Mouse (Mus musculus) forebrain, embryonic 10.5 days (tissue): ENCODE results near the gene Ubac2. TPM values are rescaled to one million over a fixed set of nuclear protein-coding genes. Genes with fewer than 3 reads are reported as not detected.

Experiments
- DNase-seq: peaks from one replicate; pipeline ENCODE4 v3.0.0-alpha.2; 2017; ENCODE audit warnings: low spot score; ENCODE audit errors: extremely low spot score
- H3K27ac ChIP-seq: fragments of 300-500 bp; sonication (generic); 2 replicates; pipeline ENCODE4 v1.5.1; 2016; ENCODE audit warnings: mild to moderate bottlenecking
- H3K27me3 ChIP-seq: fragments of 300-500 bp; sonication (generic); 2 replicates; pipeline ENCODE4 v1.6.1; 2016; ENCODE audit warnings: mild to moderate bottlenecking; ENCODE audit not compliant: poor library complexity, severe bottlenecking
- H3K36me3 ChIP-seq: fragments of 300-500 bp; sonication (generic); replicated peaks from 2 replicates; pipeline ENCODE4 v1.6.1; 2016; ENCODE audit warnings: mild to moderate bottlenecking, moderate library complexity
- H3K4me1 ChIP-seq: fragments of 300-500 bp; sonication (generic); 2 replicates; pipeline ENCODE4 v1.6.1; 2016
- H3K4me3 ChIP-seq: fragments of 300-500 bp; sonication (generic); 2 replicates; pipeline ENCODE4 v1.5.1; 2016; ENCODE audit warnings: mild to moderate bottlenecking, moderate library complexity
- H3K9me3 ChIP-seq: fragments of 300-500 bp; sonication (generic); 2 replicates; pipeline ENCODE4 v1.6.1; 2016; ENCODE audit warnings: mild to moderate bottlenecking, moderate library complexity
- WGBS: fragments of 180-500 bp; shearing (Covaris S2); methylation state at CpG from one replicate; pipeline ENCODE4 v1.1.7; 2016; 5-methylcytosine and 5-hydroxymethylcytosine counted together
- polyA plus RNA-seq: library from polyadenylated mRNA; unstranded; fragments of >200 nt; fragmentation: Nextera tagmentation; extraction: Ambion mirVana; gene quantifications from 2 replicates; pipeline ENCODE4 v1.2.1, GENCODE M21; 2016

The Ubac2 gene
- polyA plus RNA-seq, 1 experiment from 2014 or later = 80.7 TPM

- H3K9me3 ChIP-seq = no peaks in the 10 kb centered on the region
- no peak overlapping the region for H3K27ac ChIP-seq
- H3K4me1 ChIP-seq = no peaks in the 10 kb centered on the region
- no peak for DNase-seq
- H3K4me3 ChIP-seq = no peak overlapping the region
- 98% methylated on average over 4 of the region's 4 CpGs for WGBS
- H3K27me3 ChIP-seq = no peaks in the 10 kb centered on the region
- peaks cover 46% of the 10 kb centered on the region for H3K36me3 ChIP-seq
Measured at GRCm38 (mm10) chr14:121993616-121994015, 115.2 kb downstream of the Ubac2 start.

- no peaks in the 10 kb centered on the region for H3K9me3 ChIP-seq
Measured at GRCm38 (mm10) chr14:121994171-121994700, 115.8 kb downstream of the Ubac2 start.

GRCm38 (mm10) chr14:121994846-121995556 lies 116.6 kb downstream of the Ubac2 start:
- WGBS = 95% methylated on average over 7 of the region's 7 CpGs
- DNase-seq = no peak
- H3K27me3 ChIP-seq = no peaks in the 10 kb centered on the region
- H3K9me3 ChIP-seq = no peaks in the 10 kb centered on the region
- peaks cover 48% of the 10 kb centered on the region for H3K36me3 ChIP-seq
- no peak overlapping the region for H3K4me3 ChIP-seq
- H3K4me1 ChIP-seq = no peaks in the 10 kb centered on the region
- no peak overlapping the region for H3K27ac ChIP-seq

More at GRCm38 (mm10) chr14:121994171-121994700, 115.8 kb downstream of the Ubac2 start:
- Histone ChIP-seq H3K4me1 (no peaks in the 10 kb centered on the region), H3K4me3 (no peak overlapping the region), H3K27me3 (no peaks in the 10 kb centered on the region), H3K27ac (no peak overlapping the region), H3K36me3 (peaks cover 48% of the 10 kb centered on the region)
- no peak for DNase-seq
- WGBS = 96% methylated on average over 17 of the region's 17 CpGs

GRCm38 (mm10) chr14:121995557-121995870 lies 117.1 kb downstream of the Ubac2 start:
- Histone ChIP-seq H3K27ac (no peak overlapping the region), H3K27me3 (no peaks in the 10 kb centered on the region), H3K4me1 (no peaks in the 10 kb centered on the region), H3K4me3 (no peak overlapping the region), H3K36me3 (peaks cover 50% of the 10 kb centered on the region), H3K9me3 (no peaks in the 10 kb centered on the region)
- 84% methylated on average over 1 of the region's 1 CpGs for WGBS
- DNase-seq = no peak

DNA sequence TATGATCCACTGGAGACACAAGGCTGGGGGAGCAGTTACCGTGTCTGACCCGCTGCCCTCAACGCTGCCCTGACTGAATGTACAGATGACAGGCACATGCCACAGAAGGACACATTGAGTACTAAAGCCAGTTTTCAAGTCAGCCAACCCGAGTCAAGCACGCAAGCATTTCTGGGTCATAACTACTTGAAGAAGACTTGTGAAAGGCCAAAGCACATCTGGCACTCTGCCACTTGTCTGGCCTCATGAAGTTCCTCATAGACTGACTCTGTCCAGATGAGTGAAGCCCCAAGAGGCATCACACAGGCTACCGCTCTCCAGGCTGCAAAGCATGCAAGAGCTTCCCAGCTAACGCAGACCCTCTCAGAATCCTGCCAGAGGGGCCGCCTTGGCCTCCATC lies 118.4 kb downstream of the Ubac2 start:
- Histone ChIP-seq H3K27me3 (no peaks in the 10 kb centered on the region), H3K4me1 (no peaks in the 10 kb centered on the region), H3K27ac (no peak overlapping the region), H3K9me3 (no peaks in the 10 kb centered on the region), H3K4me3 (no peak overlapping the region), H3K36me3 (peaks cover 54% of the 10 kb centered on the region)
- WGBS = 91% methylated on average over 8 of the region's 8 CpGs
- DNase-seq = no peak

DNA sequence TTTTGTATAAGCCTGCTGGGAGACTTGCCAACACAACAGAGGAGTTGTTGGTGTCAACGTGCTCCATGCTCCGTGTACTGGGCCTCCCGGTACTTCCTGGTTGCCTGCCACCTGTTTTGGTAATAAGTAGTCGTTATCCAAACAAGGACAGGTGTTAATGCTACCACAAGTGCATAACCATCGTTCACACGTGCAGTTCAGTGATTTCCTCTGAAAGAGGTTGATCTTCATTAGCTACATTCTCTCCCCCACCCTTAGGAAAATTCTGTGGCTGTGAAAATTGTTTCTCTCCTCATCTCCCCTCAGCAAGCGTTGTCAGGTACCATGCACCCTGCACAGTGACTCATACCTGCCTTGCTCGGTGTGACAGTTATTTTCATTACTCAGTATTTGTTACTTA lies 121.0 kb downstream of the Ubac2 start:
- Histone ChIP-seq H3K4me1 (no peaks in the 10 kb centered on the region), H3K9me3 (no peaks in the 10 kb centered on the region), H3K36me3 (peaks cover 48% of the 10 kb centered on the region), H3K4me3 (no peak overlapping the region), H3K27me3 (no peaks in the 10 kb centered on the region), H3K27ac (no peak overlapping the region)
- DNase-seq = no peak
- 95% methylated on average over 8 of the region's 8 CpGs for WGBS

- Histone ChIP-seq H3K27ac (no peak overlapping the region), H3K4me3 (no peak overlapping the region), H3K9me3 (no peaks in the 10 kb centered on the region), H3K27me3 (no peaks in the 10 kb centered on the region), H3K36me3 (peaks cover 38% of the 10 kb centered on the region), H3K4me1 (no peaks in the 10 kb centered on the region)
- 94% methylated on average over 17 of the region's 17 CpGs for WGBS
- no peak for DNase-seq
Measured at GRCm38 (mm10) chr14:122000346-122001105, 122.1 kb downstream of the Ubac2 start.

- WGBS = 98% methylated on average over 7 of the region's 7 CpGs
- DNase-seq = no peak
- H3K9me3 ChIP-seq = no peaks in the 10 kb centered on the region
Measured at GRCm38 (mm10) chr14:122002224-122002623, 123.8 kb downstream of the Ubac2 start.

GRCm38 (mm10) chr14:122003812-122004211 lies 125.4 kb downstream of the Ubac2 start:
- Histone ChIP-seq H3K4me1 (no peaks in the 10 kb centered on the region), H3K4me3 (no peak overlapping the region), H3K9me3 (no peaks in the 10 kb centered on the region), H3K36me3 (peaks cover 19% of the 10 kb centered on the region), H3K27me3 (no peaks in the 10 kb centered on the region), H3K27ac (no peak overlapping the region)
- no peak for DNase-seq

More at GRCm38 (mm10) chr14:122002224-122002623, 123.8 kb downstream of the Ubac2 start:
- Histone ChIP-seq H3K36me3 (peaks cover 22% of the 10 kb centered on the region), H3K27me3 (no peaks in the 10 kb centered on the region), H3K27ac (no peak overlapping the region), H3K4me3 (no peak overlapping the region), H3K4me1 (no peaks in the 10 kb centered on the region)

DNA sequence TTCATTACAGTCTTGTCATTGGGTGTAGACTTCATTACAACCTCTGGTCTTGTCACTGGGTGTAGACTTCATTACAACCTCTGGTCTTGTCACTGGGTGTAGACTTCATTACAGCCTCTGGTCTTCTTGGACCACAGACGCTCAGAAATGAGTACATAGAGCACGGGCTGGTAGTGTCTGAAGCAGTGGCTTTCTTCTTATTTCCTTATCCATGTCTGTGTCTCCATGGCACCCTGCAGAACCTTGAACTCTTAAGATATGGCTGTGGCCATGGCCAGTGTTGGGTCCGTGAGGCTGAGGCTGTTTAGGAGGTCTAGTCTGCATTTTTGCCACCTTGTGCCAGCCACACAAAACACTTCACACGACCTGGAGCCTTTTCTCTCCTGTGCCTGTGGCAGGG lies 129.8 kb downstream of the Ubac2 start:
- 92% methylated on average over 4 of the region's 4 CpGs for WGBS
- DNase-seq = no peak
- peaks cover 37% of the 10 kb centered on the region for H3K36me3 ChIP-seq

GRCm38 (mm10) chr14:122009502-122009901 lies 131.1 kb downstream of the Ubac2 start:
- DNase-seq = no peak
- H3K36me3 ChIP-seq = peaks cover 46% of the 10 kb centered on the region
- WGBS = 93% methylated on average over 13 of the region's 13 CpGs
- H3K27ac ChIP-seq = no peak overlapping the region
- no peaks in the 10 kb centered on the region for H3K9me3 ChIP-seq
- H3K4me3 ChIP-seq = no peak overlapping the region
- H3K27me3 ChIP-seq = no peaks in the 10 kb centered on the region
- no peaks in the 10 kb centered on the region for H3K4me1 ChIP-seq

More for the DNA sequence above, 129.8 kb downstream of the Ubac2 start:
- Histone ChIP-seq H3K4me1 (no peaks in the 10 kb centered on the region), H3K27me3 (no peaks in the 10 kb centered on the region), H3K9me3 (no peaks in the 10 kb centered on the region), H3K4me3 (no peak overlapping the region), H3K27ac (no peak overlapping the region)

GRCm38 (mm10) chr14:122010301-122010700 lies 131.9 kb downstream of the Ubac2 start:
- H3K4me3 ChIP-seq = no peak overlapping the region
- H3K9me3 ChIP-seq = no peaks in the 10 kb centered on the region
- H3K36me3 ChIP-seq = peaks cover 50% of the 10 kb centered on the region
- no peak overlapping the region for H3K27ac ChIP-seq
- DNase-seq = no peak
- H3K27me3 ChIP-seq = no peaks in the 10 kb centered on the region
- H3K4me1 ChIP-seq = no peaks in the 10 kb centered on the region
- 93% methylated on average over 7 of the region's 7 CpGs for WGBS

DNA sequence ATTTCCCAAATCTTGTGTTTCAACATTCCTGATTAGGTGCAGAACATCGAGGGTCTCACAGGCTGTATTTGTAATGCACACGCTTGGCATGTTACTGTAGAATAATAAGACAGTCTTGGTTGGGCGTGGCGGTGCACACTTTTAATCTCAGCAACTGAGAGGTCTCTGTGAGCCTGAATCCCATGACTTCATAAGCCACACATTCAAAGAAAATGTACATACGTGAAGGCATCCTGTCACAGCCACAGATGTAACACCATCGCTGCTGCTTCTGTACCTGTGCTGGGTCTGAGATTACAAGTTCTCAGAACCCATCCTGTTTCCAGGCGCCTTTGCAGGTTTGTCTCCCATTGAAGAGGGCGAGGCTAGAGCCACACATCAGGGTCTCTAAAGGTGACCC lies 133.3 kb downstream of the Ubac2 start:
- DNase-seq = no peak
- Histone ChIP-seq H3K4me1 (no peaks in the 10 kb centered on the region), H3K36me3 (peaks cover 54% of the 10 kb centered on the region), H3K4me3 (no peak overlapping the region), H3K9me3 (no peaks in the 10 kb centered on the region), H3K27ac (no peak overlapping the region), H3K27me3 (no peaks in the 10 kb centered on the region)
- 90% methylated on average over 8 of the region's 8 CpGs for WGBS
